Mouse (Mus musculus) G1E (cell line): ENCODE measurements around the gene Tmem30c. TPM values are rescaled to one million over a fixed set of nuclear protein-coding genes. Genes with fewer than 3 reads are reported as not detected.

Experiments
- ATAC-seq: 2 replicates; pipeline ENCODE4 v1.8.0; 2016; ENCODE audit warnings: mild to moderate bottlenecking; ENCODE audit not compliant: insufficient number of reproducible peaks, poor library complexity, low FRiP score, severe bottlenecking; ENCODE audit errors: extremely low read depth
- DNase-seq: peaks from one replicate; pipeline ENCODE4 v3.0.0; 2012; ENCODE audit warnings: low spot score
- H3K27me3 ChIP-seq: 2 replicates; pipeline ENCODE4 v1.6.1; 2012; ENCODE audit warnings: mild to moderate bottlenecking, low read length, inconsistent platforms; ENCODE audit not compliant: insufficient read depth
- H3K36me3 ChIP-seq: replicated peaks from 2 replicates; pipeline ENCODE3; 2012; ENCODE audit warnings: mild to moderate bottlenecking, inconsistent platforms
- H3K4me1 ChIP-seq: 2 replicates; pipeline ENCODE4 v1.6.1; 2012; ENCODE audit warnings: low read depth, low read length, inconsistent platforms, mixed read lengths; ENCODE audit not compliant: insufficient read depth
- H3K4me3 ChIP-seq: 2 replicates; pipeline ENCODE4 v1.5.1; 2012; ENCODE audit warnings: low read depth, mild to moderate bottlenecking, inconsistent platforms, low read length, moderate library complexity, mixed read lengths
- H3K9me3 ChIP-seq: replicated peaks from 2 replicates; pipeline ENCODE4 v1.6.1; 2012; ENCODE audit warnings: inconsistent platforms
- CTCF ChIP-seq: IDR thresholded peaks from 2 replicates; pipeline ENCODE4 v1.5.1; 2012; ENCODE audit warnings: low read depth, low read length, inconsistent platforms, mixed read lengths
- GATA1 ChIP-seq: IDR thresholded peaks from 2 replicates; pipeline ENCODE4 v1.6.1; 2012; ENCODE audit warnings: borderline replicate concordance, low read length, inconsistent platforms, mixed read lengths
- GATA2 ChIP-seq: IDR thresholded peaks from 2 replicates; pipeline ENCODE4 v1.6.1; 2012; ENCODE audit warnings: low read depth, low read length, inconsistent platforms, borderline replicate concordance
- POLR2AphosphoS5 ChIP-seq: IDR thresholded peaks from 2 replicates; pipeline ENCODE4 v1.6.1; 2012; ENCODE audit warnings: low read depth, low read length, inconsistent platforms; ENCODE audit not compliant: insufficient replicate concordance
- TAL1 ChIP-seq: conservative IDR thresholded peaks from 2 replicates; pipeline ENCODE4 v1.6.1; 2012; ENCODE audit warnings: low read depth, low read length, inconsistent platforms, mixed read lengths
- polyA plus RNA-seq: library from polyadenylated mRNA; stranded (reverse); fragments of >175 nt; gene quantifications from 2 replicates; pipeline ENCODE4 v1.2.3, GENCODE M21; 2012
- total RNA-seq, 2 experiments: library from RNA; stranded (forward) in 1 of 2; stranded (reverse) in 1 of 2; fragments of 200-1000 nt in 1 of 2; fragments of >200 nt in 1 of 2; fragmentation: Nextera tagmentation in 1 of 2; gene quantifications; 2 replicates each; pipeline ENCODE4 v1.2.3; 2014 to 2017

Tmem30c gene
- total and polyA plus RNA-seq, 3 experiments, result 0.33 TPM; not detected in 2

- Histone ChIP-seq H3K4me1 (no peaks in the 10 kb centered on the region), H3K27me3 (no peaks in the 10 kb centered on the region), H3K4me3 (no peak overlapping the region), H3K9me3 (no peaks in the 10 kb centered on the region), H3K36me3 (peaks cover 27% of the 10 kb centered on the region)
- TF ChIP-seq CTCF (no peak), TAL1 (no peak), GATA1 (no peak), POLR2AphosphoS5 (no peak), GATA2 (no peak)
- ATAC-seq, result no peak
- DNase-seq, result no peak
These were observed 8.9 kb upstream of the Tmem30c start for GRCm38 (mm10) chr16:57301512-57302115.

- no peak for ATAC-seq
- Histone ChIP-seq H3K36me3 (no peaks in the 10 kb centered on the region), H3K4me3 (no peak overlapping the region), H3K27me3 (peaks cover 2% of the 10 kb centered on the region; the same call in 1 of the 2 replicates), H3K9me3 (no peaks in the 10 kb centered on the region), H3K4me1 (no peaks in the 10 kb centered on the region)
- no peak for DNase-seq
- TF ChIP-seq POLR2AphosphoS5, result no peak
These were observed 2.7 kb upstream of the Tmem30c start for GRCm38 (mm10) chr16:57295216-57295934.

GRCm38 (mm10) chr16:57292296-57292695 is 369 bp downstream of the Tmem30c start:
- Histone ChIP-seq H3K9me3 (no peaks in the 10 kb centered on the region), H3K36me3 (no peaks in the 10 kb centered on the region), H3K4me3 (no peak overlapping the region), H3K27me3 (peaks cover 2% of the 10 kb centered on the region; the same call in 1 of the 2 replicates), H3K4me1 (no peaks in the 10 kb centered on the region)
- DNase-seq, result no peak
- TF ChIP-seq CTCF, result no peak
- TF ChIP-seq GATA2, result no peak
- no peak for TF ChIP-seq POLR2AphosphoS5
- no peak for TF ChIP-seq GATA1
- TF ChIP-seq TAL1, result no peak
- ATAC-seq, result no peak

- no peak overlapping the region for H3K4me3 ChIP-seq
- no peaks in the 10 kb centered on the region for H3K9me3 ChIP-seq
- peaks cover 2% of the 10 kb centered on the region; the same call in 1 of the 2 replicates for H3K27me3 ChIP-seq
- ATAC-seq (no peak), DNase-seq (no peak)
- TF ChIP-seq POLR2AphosphoS5 (no peak), GATA2 (no peak), GATA1 (no peak), CTCF (no peak), TAL1 (no peak)
- H3K4me1 ChIP-seq, result no peaks in the 10 kb centered on the region
- no peaks in the 10 kb centered on the region for H3K36me3 ChIP-seq
These were observed 969 bp downstream of the Tmem30c start for GRCm38 (mm10) chr16:57291696-57292095.

- Histone ChIP-seq H3K27me3 (peaks cover 20% of the 10 kb centered on the region), H3K4me1 (no peaks in the 10 kb centered on the region), H3K36me3 (no peaks in the 10 kb centered on the region), H3K9me3 (no peaks in the 10 kb centered on the region), H3K4me3 (no peak overlapping the region)
- TF ChIP-seq POLR2AphosphoS5 (no peak), GATA2 (no peak), TAL1 (no peak)
- ATAC-seq, result no peak
- DNase-seq, result no peak
These were observed 11.2 kb downstream of the Tmem30c start for GRCm38 (mm10) chr16:57281417-57281816.

- no peak overlapping the region for H3K4me3 ChIP-seq
- DNase-seq (no peak), ATAC-seq (no peak)
- H3K4me1 ChIP-seq, result no peaks in the 10 kb centered on the region
- peaks cover 21% of the 10 kb centered on the region for H3K27me3 ChIP-seq
- TF ChIP-seq GATA2 (no peak), CTCF (no peak), POLR2AphosphoS5 (no peak), TAL1 (no peak), GATA1 (no peak)
- no peaks in the 10 kb centered on the region for H3K36me3 ChIP-seq
- H3K9me3 ChIP-seq, result no peaks in the 10 kb centered on the region
These were observed 12.1 kb downstream of the Tmem30c start for GRCm38 (mm10) chr16:57280221-57281217.
